Mouse (Mus musculus) hematopoietic stem cell, adult 5-6 weeks (primary cell): Measurements from ENCODE around the gene Zbtb20. TPM values are rescaled to one million over a fixed set of nuclear protein-coding genes. Genes with fewer than 3 reads are reported as not detected.

ENCODE experiments used
- ATAC-seq, 2 experiments: fragments of 125-278 bp in 1 of 2; replicated peaks in 1 of 2; 2 replicates each; pipeline ENCODE4 v1.8.0; 2016 to 2017; ENCODE audit warnings: inconsistent platforms in 2 of 2, mild to moderate bottlenecking in 2 of 2, moderate number of reproducible peaks in 2 of 2, low read depth in 1 of 2, moderate TSS enrichment in 1 of 2; ENCODE audit not compliant: low FRiP score in 2 of 2, poor library complexity in 2 of 2, severe bottlenecking in 2 of 2, insufficient read depth in 1 of 2, low TSS enrichment in 1 of 2
- total RNA-seq: library from RNA; stranded (forward); fragments of 172-1452, 232-1000 nt; gene quantifications from 2 replicates; pipeline ENCODE4 v1.2.3, GENCODE M21; 2017

Gene Zbtb20
- total RNA-seq, 1 experiment from 2014 or later: 34.1 TPM

DNA sequence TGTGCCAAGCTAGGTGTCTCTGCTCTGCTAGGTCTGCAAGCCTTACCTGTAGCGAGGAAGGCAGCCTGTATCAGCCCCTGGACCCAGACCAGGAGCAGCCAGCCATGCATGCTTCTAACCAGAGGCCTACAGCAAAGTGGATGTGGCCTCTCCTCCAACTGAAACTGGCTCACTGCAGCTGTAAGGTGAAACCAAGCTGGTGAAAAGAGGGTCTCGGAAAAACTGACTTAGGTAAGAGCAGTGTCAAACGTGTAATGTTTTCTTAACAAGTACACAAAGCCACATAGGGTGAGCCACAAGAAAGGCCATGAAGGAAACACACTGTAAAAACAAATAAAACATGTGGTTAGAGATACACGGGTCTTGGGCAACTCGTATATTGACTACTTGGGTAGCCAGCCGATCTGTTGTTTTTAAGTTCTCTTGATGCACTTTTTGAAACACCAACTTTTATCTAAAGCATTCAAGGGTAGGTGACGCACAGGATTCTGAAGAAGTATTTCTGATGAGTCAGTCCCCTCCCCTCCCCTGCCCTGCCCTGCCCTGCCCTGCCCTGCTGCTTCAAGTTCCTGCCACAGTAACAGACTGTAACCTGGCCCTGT is 788.4 kb downstream of the Zbtb20 start, which contains the start of gene Tigit:
Gene Tigit, minus strand, starts transcription at position 169 of the 602 bp plus-strand sequence.
- no peak for ATAC-seq

DNA sequence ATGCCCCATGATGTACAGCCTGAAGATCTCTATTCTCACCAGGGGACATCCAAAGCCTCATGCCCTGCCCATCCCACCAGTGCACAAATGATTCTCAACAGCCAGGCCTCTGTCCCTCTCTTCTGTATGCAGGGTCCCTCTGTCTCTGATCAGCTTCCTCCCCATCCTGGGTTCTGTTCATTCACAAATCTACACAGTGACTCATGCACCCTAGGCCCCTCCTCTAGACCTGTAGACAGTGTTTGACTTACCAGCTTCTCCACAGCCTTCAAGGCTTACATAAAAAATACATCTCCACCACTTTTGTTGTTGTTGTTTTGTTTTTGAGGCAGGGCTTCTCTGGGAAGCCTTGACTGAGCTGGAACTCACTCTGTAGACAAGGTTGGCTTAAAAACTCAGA is 789.2 kb downstream of the Zbtb20 start:
- ATAC-seq: no peak

DNA sequence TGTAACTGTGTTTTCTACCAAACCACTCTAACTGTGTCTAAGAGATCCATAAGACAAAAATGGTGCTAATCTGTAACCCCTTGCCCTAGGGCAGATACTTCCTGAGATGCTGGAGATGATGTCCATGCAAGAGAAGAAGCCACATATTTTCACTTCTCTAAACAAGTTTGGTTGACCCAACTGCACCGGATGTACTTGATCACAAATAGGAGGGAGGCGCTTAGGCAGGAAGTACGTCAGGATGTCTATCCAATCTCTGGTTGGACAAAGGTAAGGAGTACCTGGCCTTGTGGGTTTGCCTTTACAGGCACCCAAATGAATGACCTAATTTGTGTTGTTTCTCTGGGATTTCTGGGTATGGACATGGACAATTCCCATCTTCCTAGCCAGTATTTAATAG is 792.6 kb downstream of the Zbtb20 start:
- no peak for ATAC-seq

DNA sequence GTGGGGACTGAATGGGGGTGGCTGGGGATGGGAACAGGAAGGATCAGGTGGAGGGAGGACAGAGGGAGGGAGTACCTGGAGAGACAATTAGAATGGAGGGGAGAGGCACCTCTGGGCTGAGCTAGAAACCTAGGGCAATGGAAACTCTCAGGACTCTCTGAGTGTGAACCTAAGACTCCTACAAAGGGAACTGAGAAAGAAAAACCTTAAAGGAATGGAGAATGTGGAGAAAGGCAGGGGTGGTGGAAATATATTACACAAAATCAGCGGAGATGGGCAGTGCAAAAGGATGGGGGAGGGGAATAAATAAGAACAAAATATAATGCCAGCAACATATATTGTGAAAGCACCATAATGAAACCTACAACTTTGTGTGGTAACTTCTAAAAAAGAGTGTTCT is 796.3 kb downstream of the Zbtb20 start:
- ATAC-seq: no peak

DNA sequence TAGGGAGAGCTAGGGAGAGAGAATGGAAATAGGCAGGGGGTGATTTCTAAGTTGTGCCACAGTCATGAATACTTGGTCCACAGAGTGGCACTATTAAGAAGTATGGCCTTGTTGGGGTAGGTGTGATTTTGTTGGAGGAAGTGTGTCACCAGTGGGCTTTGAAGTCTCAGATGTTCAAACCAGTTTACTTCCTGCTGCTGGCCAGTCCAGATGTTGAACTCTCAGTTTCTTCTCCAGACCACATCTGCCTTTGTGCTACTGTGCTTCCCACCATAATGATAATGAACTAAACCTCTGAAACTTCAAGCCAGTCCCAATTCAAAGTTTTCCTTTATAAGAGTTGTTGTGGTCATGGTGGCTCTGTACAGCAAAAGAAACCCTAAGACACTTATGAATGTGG is 797.0 kb downstream of the Zbtb20 start:
- no peak for ATAC-seq

DNA sequence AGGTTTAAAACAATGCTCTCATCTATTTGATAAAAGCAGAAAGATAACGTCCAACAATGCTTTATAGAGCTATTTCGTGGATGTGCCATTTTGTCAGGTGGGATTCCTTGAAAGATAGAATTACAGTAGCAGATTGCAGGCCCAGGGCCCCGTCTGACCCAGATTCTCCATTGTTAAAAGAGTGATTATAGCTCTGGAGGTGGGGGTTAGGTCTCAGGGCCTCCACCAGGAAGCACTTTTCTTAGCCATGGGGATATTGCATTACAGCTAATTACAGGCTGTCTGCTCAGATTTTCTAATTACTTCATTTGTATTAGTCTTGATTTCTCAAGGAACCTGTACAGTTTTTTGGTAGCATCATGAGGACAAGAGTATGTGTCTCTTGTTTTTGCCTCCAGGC is 798.7 kb downstream of the Zbtb20 start:
- ATAC-seq: no peak

DNA sequence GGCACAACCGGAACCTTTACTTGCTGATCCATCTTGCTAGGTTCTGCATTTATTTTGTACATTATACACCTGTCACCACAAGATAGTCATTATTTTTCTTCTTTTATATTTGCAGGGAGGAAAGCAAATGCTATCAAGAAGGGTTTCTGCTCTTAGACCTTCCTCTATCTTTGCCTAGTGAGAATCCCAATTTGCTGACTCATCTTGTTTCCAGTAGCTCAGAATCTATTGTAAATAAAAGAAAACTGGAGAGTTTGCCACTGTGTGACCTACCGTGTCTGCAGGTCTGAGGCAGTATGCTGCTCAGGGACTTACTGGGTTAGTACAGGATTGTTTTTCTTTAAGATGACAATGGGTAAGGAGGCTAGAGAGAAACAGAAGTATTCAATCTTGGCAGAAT is 812.3 kb downstream of the Zbtb20 start:
- ATAC-seq: no peak

DNA sequence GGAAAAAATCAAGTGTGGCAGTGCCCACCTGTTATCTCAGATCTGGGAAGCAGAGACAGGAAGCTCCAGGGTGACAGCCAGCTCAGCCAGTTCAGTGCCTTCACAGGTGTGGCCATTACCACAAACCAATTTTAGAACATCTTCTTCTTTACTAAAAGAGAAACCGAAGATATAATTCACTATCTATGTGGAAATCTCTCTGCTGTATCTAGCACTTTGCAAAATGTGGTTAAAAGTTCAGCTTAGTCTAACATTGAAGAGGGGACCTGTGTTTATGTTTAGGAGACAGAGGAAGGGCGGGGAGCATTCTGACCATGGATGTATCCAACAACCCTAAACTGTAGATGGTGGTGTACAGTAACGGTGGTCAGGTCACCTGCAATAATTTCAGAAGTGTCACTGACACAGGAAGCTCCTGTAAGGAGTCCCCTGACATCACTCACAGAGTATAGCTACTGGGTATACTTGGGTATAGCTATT is 814.6 kb downstream of the Zbtb20 start:
- no peak for ATAC-seq

DNA sequence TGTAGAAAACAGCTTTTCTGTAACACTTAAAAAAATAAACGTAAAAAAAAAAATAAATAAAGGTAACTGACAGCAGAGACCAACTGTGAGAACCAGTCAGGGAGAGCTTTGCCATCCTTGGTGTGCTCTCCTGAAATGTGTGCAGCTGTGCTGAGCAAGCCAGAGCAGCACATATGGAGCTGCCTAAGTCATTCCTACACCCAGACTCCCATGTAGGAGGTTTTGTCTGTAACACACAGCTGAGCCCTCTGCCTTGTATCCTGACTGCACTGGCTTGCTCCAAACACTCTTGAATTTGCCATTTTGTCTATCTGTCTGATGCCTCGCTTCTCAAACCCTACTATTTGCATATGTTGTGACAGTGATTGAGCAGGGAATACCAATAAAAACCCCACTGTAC is 815.2 kb downstream of the Zbtb20 start:
- ATAC-seq: no peak

DNA sequence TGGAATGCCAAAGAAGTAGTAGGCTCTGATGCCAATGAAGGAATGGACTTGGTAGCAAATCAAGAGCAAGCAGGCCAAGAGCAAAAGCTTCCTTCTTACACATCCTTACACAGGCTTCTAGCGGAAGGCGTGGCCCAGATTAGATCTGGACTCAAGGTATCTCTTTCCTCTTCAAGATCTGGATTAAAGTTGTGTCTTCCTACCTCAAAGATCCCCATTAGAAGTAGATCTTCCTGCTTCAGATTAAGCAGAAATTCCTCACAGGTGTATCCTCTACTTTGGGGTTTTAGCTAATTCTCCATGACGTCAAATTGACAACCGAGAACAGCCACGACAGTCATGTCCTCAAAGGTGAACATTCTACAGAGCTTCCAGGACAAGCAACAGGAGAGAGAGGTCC is 816.1 kb downstream of the Zbtb20 start:
- no peak for ATAC-seq
